Mouse (Mus musculus) layer of hippocampus, adult 18-20 months (tissue): ENCODE results near the gene Fdps. TPM values are rescaled to one million over a fixed set of nuclear protein-coding genes. Genes with fewer than 3 reads are reported as not detected.
A peak's percentile ranks its signal among the peaks of the same experiment; 100 is the strongest.
"Not testable (repeated sequence)": the region's sequence is repeated elsewhere in the genome, so short reads cannot be mapped to it uniquely, and the experiment has no call there.

Experiments
- DNase-seq, 2 experiments: peaks; one replicate each; pipeline ENCODE4 v3.0.0; 2022; ENCODE audit warnings: low spot score in 2 of 2
- total RNA-seq, 2 experiments: library from RNA; stranded (reverse); gene quantifications; 2 replicates each; pipeline ENCODE4 v1.2.3; 2021

Fdps gene
- total RNA-seq, 2 experiments from 2014 or later = 83.7 to 91.9 TPM

GRCm38 (mm10) chr3:89102495-89103290, 934 bp upstream of the Fdps start:
- DNase-seq = no peak

- no peak for DNase-seq
Observed at GRCm38 (mm10) chr3:89101459-89101811, 324 bp downstream of the Fdps start.

DNA sequence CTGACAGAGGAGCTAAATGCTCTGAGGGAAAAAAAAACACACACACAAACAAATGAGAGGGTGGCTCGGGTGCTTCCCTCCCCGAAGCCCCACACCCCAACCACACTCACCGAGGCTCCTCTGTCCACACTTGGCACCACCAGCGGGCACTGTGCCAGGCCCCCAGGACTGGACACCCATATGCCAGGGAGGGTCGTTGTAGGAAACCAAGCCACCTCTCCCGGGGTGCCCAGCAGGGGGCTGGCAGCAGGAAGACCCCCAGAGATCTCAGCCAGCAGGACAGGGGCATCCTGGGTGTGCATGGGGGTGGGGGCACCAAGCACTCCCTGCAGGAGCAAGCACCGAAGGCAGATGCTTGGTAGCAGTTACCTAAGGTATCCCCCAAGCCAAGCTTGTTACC, 948 bp downstream of the Fdps start, which contains the start of gene Gm43738:
Gene Gm43738 (minus strand): TSS at position 289 of the 400 bp plus-strand sequence.
- DNase-seq = no peak

DNA sequence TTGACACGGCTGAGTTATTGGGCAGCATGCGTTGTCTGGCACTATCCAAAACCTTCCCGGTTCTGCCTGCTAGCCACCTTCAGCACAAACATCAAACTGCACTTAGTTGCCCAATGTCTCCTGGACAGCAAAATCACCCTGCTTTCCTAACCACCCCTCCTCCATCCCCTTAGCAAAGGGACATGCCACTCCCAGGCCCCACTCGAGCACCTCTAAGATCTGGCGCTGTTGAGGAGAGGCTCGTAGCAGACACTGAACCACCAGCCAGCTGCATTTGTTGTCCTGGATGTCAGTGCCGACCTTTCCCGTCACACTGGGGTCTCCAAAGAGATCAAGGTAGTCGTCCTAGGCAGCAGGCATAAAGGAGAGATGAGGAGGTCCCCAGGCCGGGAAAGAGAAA, 7.7 kb downstream of the Fdps start:
- no peak for DNase-seq

GRCm38 (mm10) chr3:89093175-89093574, 8.6 kb downstream of the Fdps start, which contains the start of gene Rusc1:
TSS of gene Rusc1 (minus strand) at chr3:89093311.
- DNase-seq = peak; percentile 93 to 96

DNA sequence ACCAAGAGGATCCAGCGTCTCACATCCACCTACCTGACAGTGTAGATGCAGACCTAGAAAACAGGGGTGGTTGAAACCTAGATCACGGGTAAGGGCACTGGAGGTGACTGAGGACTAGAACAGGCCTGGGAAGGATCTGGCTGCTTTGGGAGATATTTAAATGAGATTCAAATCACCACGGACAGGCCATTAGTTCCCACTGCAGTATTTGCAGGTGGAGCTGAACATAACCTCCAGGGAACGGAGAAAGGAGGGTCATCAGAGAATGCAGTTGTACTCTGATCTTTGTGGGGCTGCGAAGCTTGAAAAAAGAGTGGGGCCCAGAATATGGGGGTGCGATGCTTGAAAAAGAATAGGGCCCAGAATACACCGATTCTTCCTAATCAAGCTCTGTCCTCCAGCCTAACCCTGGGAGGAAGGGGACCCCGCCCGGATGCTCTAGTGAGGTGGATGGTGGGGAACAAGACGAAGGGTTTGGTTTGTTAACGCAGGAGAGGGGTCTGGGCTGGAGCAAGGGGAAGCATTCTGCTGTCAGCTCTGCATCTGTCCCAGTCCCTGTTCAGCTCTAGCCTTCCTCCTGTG, 9.2 kb downstream of the Fdps start:
- no peak for DNase-seq

- no peak for DNase-seq
Observed at GRCm38 (mm10) chr3:89091811-89092508, 9.8 kb downstream of the Fdps start.

- DNase-seq = peak; percentile 81 to 83
Observed at GRCm38 (mm10) chr3:89090694-89091655, 10.8 kb downstream of the Fdps start.

DNA sequence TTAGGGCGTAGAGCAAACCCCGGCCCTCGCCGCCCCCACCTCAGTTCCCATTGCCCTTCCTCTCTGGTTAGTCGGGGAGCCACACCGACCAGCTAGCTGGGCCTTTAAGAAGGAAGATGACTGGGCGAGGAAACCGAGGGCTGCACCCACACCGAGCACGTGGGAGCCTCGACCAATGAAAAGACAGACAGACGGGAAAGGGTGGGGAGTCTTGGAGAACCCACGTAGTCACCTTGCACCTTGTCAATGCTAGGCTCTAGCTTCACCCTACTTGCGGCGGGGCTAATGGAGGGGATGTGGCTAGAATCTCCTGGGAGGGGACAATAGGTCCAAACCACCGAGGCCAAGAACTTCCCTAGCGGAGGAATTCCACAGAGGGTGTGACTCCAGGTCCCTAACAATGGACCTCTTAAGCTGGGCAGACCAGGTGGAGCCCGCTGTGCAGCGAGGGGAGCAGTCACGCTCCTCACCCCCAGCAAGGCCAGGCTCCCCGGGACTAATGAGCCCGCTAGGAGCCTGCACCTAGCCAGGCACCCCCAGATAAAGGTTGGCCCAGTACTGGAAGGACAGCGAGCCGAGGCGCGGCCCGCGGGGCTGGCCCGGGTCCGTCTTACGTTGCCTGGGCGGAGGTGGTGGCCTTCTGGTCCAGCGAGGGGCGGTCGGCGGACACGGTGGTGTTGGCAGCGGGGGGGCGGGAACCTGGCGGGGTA, 11.7 kb downstream of the Fdps start:
- peak; percentile 85 to 93 for DNase-seq

DNA sequence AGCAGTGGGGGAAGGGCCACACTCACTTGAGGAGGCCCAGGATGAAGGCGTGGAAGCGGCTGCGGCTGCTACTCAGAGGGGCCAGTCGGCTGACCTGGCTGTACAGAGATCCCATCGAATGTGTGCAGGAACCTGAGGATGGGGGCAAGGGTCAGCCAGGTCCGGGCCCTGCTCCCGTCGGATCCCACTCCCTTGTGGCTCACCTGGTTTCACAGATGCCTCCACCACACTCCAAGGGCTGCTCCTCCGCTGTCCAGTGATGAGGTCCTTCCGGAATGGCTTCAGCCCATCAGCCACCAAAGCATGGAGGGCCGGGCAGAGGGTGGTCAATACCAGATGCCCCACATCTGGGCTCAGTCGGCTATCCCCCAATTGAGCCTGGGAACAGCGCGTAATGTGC, 12.8 kb downstream of the Fdps start:
- DNase-seq = no peak

GRCm38 (mm10) chr3:89087338-89088110, 14.2 kb downstream of the Fdps start:
- DNase-seq = peak in 1 of 2 experiments; percentile 83

DNA sequence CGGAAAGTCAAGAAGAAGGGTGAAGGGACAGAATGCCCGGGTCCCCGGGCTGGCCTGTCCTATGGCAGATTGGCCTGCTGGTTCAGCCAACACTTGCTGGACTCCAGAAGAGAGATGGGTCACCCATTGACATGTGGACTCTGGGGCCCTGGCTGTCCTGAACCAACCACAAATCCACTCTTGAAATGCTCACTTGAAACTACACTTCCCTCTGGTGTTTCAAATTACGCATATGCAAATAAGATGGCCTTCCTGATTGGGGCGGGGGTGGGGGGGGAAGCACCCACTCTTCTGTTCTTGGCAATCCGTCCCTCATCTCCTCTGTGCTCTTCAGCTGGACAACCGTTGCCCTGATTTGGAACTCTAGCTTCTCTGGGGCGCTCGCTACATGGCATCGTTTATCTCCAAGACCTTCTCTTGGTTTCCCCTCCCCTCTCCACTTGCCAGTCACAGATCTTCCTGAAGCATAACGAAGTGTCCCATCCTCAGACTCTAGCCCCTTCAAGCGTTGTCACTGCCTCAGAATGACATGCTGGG, 17.0 kb downstream of the Fdps start:
- DNase-seq = no peak

DNA sequence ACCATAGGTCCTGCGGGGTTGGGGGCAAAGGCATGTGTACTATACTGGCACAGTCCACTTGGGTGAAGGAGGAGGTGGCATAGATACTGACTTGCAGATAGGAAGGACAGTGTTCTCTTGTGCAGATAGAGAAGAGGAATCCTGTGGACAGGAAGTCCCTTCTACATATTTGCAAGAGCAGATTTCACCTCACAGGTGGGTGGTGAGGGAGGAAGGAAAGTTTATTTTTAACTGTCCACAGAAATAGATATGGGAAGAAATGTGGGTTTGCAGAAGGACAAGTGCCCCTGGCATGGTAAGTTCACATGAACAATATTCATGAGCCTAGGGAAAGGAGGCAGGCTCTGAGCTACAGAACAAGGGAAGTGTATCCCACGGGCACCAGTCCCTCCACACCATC, 17.6 kb downstream of the Fdps start:
- DNase-seq = no peak

- not testable (repeated sequence) for DNase-seq
Observed at GRCm38 (mm10) chr3:89082287-89082686, 19.5 kb downstream of the Fdps start.

DNA sequence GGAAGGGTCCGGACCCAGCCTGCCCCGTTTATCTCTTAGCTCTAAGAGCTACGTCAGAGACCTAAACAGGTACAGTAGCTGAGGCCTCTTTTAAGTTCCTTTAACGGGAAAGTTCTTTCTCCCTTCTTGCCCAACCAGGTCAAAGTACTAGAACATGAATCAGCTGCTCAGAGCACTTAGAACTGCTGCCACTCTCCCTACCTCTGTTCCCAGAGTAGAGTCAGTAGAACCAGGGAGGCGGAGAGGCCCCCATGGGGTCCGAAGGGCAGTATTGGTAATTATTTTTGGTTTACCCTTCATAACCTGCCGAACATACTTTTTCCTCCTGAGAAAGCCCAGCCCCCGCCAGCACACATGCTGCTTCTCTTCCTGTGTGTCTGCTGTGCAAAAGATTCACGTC, 24.4 kb downstream of the Fdps start:
- no peak for DNase-seq

- no peak for DNase-seq
Observed at GRCm38 (mm10) chr3:89067265-89067664, 34.5 kb downstream of the Fdps start.

DNA sequence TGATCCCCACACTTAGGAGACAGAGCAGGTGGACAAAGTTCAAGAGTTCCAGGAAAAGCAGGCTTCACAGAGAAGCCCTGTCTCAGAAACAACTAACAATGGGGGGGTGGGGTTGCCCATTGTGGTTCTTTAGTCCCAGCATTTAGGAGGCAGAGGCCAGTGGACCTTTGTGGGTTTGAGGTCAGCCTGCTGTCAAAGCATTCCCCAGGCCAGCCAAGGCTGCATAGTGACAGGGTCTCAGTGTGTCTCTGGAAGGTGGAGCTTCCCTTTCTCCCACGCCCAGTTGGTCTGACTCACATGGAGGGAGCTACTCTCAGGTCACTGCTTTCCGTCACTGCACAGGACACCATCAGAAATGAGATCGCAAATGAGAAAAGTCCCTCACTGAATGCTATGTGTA, 40.1 kb downstream of the Fdps start:
- no peak for DNase-seq

GRCm38 (mm10) chr3:89058783-89059182, 43.0 kb downstream of the Fdps start:
- peak in 1 of 2 experiments; percentile 36 for DNase-seq

DNA sequence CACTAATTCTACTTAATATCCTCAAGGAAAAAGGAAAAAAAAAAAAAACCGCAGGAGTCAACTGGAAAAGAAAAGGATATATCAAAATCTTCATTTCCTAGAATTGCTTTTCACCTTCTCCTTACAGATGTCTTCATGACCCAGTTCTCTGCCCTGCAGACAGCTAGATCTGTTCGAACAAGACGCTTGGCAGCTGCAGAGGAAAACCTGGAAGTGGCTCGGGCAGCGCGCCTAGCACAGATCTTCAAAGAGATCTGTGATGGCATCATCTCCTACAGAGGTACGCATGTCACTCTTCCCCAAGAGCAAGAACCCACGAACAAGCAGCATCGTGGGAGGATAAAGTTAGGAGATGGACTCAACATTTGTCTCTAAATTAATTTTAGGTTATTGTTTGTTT, 43.4 kb downstream of the Fdps start:
- no peak for DNase-seq
